Mouse (Mus musculus) forebrain, embryonic 11.5 days (tissue): ENCODE results near the gene Clk2. TPM values are rescaled to one million over a fixed set of nuclear protein-coding genes. Genes with fewer than 3 reads are reported as not detected.

Source experiments
- ATAC-seq: fragments of 200-750 bp; cut with Nextera tagmentation; replicated peaks from 2 replicates; pipeline ENCODE4 v1.8.0; 2017; ENCODE audit warnings: moderate TSS enrichment; ENCODE audit not compliant: low FRiP score
- DNase-seq: peaks from one replicate; pipeline ENCODE4 v3.0.0-alpha.2; 2017; ENCODE audit warnings: low spot score
- H3K27ac ChIP-seq: fragments of 300-500 bp; sonication (generic); 2 replicates; pipeline ENCODE4 v1.5.1; 2014; ENCODE audit warnings: low read depth, low read length
- H3K27me3 ChIP-seq: fragments of 300-500 bp; sonication (generic); 2 replicates; pipeline ENCODE4 v1.6.1; 2014; ENCODE audit warnings: mild to moderate bottlenecking, low read length, mixed read lengths; ENCODE audit not compliant: control insufficient read depth, insufficient read depth
- H3K36me3 ChIP-seq: fragments of 300-500 bp; sonication (generic); 2 replicates; pipeline ENCODE4 v1.6.1; 2014; ENCODE audit warnings: mild to moderate bottlenecking, low read length, moderate library complexity, mixed read lengths; ENCODE audit not compliant: control insufficient read depth, insufficient read depth
- H3K4me1 ChIP-seq: fragments of 300-500 bp; sonication (generic); replicated peaks from 2 replicates; pipeline ENCODE4 v1.6.1; 2014; ENCODE audit warnings: low read length, mixed read lengths; ENCODE audit not compliant: control insufficient read depth, insufficient read depth
- H3K4me2 ChIP-seq: fragments of 300-500 bp; sonication (generic); 2 replicates; pipeline ENCODE4 v1.6.1; 2014; ENCODE audit warnings: low read depth, mild to moderate bottlenecking, low read length, moderate library complexity, mixed read lengths; ENCODE audit not compliant: severe bottlenecking
- H3K4me3 ChIP-seq: fragments of 300-500 bp; sonication (generic); 2 replicates; pipeline ENCODE4 v1.5.1; 2014; ENCODE audit warnings: low read depth, low read length
- H3K9ac ChIP-seq: fragments of 300-500 bp; sonication (generic); 2 replicates; pipeline ENCODE4 v1.6.1; 2014; ENCODE audit warnings: low read length
- H3K9me3 ChIP-seq: fragments of 300-500 bp; sonication (generic); 2 replicates; pipeline ENCODE4 v1.6.1; 2016; ENCODE audit warnings: low read length, mixed read lengths; ENCODE audit not compliant: control insufficient read depth
- WGBS: fragments of 180-500 bp; shearing (Covaris S2); extraction: QIAGEN DNeasy Blood & Tissue Kit; methylation state at CpG from one replicate; pipeline ENCODE4 v1.1.7; 2014; 5-methylcytosine and 5-hydroxymethylcytosine counted together
- polyA plus RNA-seq: library from polyadenylated mRNA; unstranded; fragments of >200 nt; fragmentation: Nextera tagmentation; extraction: Ambion mirVana; gene quantifications from 2 replicates; pipeline ENCODE4 v1.2.1, GENCODE M21; 2014

Clk2 gene
- polyA plus RNA-seq, 1 experiment from 2014 or later, result 34.7 TPM

DNA sequence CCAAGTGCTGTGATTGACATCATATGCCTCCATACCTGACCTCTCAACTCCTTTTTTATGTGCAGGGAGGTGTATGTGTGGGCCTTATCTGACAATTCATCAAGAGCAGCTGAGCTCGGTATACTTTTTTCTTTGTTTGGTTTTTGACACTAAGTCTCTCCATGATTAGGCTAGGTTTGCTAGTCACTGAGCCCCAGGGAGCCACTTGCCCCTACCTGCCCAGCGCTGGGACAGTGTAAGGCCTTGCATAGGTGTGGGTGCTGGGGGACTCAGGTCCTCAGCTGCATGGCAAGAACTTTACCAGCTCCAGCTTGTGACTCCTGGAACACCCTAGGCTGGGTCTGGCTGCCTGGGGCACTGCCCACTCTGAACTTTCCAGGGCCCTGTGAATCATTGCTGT, 42.1 kb downstream of the Clk2 start:
- 90% methylated on average over 2 of the region's 2 CpGs for WGBS
- no peaks in the 10 kb centered on the region for H3K9me3 ChIP-seq
- ATAC-seq (no peak), DNase-seq (peak; percentile 50)
- no peaks in the 10 kb centered on the region; the same call in 1 of the 2 replicates for H3K36me3 ChIP-seq
- H3K4me3 ChIP-seq, result no peak overlapping the region
- H3K27ac ChIP-seq, result no peak overlapping the region
- no peak overlapping the region for H3K4me2 ChIP-seq
- H3K27me3 ChIP-seq, result no peaks in the 10 kb centered on the region
- H3K4me1 ChIP-seq, result peaks cover 4% of the 10 kb centered on the region
- no peak overlapping the region for H3K9ac ChIP-seq

DNA sequence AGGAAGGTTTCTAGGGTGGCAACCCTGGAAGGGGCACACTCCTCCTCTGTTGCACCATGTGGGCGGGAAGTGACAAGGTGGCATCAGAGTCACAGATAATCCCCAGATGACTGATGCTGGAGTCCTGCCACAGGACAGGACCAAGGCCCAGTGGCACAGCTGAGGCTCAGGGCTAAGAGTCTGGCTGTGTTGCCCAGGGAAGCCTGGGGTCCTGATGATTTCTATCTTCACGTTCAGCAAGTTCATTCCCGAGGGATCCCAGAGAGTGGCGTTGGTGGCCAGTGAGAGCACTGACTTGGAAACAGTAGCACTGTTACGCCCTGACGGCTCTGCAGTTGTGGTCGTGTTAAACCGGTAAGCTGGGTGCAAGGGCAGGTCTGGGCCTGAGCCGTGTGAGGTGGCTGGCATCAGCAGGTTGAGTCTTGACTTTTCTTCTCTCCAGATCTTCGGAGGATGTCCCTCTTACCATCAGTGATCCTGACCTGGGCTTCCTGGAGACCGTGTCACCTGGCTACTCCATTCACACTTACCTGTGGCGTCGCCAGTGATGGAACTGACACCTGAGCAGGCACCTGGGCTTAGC, 43.6 kb downstream of the Clk2 start:
- Histone ChIP-seq H3K36me3 (no peaks in the 10 kb centered on the region; the same call in 1 of the 2 replicates), H3K27me3 (no peaks in the 10 kb centered on the region), H3K4me1 (peaks cover 10% of the 10 kb centered on the region), H3K4me3 (no peak overlapping the region), H3K9me3 (no peaks in the 10 kb centered on the region), H3K4me2 (no peak overlapping the region), H3K9ac (no peak overlapping the region), H3K27ac (no peak overlapping the region)
- peak; percentile 44 for DNase-seq
- no peak for ATAC-seq
- 93% methylated on average over 13 of the region's 13 CpGs for WGBS

DNA sequence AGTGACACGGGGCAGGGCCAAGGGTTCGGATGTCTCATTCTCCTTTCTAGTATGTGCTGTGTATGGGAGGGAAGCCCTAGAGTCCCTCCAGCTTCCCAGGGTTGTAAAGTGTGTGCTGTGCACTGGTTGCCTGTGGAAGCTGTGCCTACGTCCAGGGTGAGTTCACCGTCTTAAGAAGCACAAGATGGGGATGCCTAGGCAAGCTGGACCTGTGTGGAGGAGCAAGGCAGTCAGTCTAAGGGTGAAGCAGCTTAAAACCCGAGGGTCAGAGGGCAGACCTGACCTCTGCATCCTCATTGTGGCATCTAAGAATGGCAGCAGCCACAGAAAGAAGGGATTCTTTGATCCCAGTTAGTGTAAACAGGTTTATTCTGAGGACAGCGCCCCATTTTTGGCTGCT, 44.1 kb downstream of the Clk2 start:
- Histone ChIP-seq H3K9ac (no peak overlapping the region), H3K36me3 (no peaks in the 10 kb centered on the region; the same call in 1 of the 2 replicates), H3K9me3 (no peaks in the 10 kb centered on the region), H3K4me2 (no peak overlapping the region), H3K27ac (no peak overlapping the region), H3K4me3 (no peak overlapping the region), H3K27me3 (no peaks in the 10 kb centered on the region), H3K4me1 (0 out of 2 replicates have a peak, but pooled peaks cover 7% of the 10 kb centered on the region)
- WGBS, result 89% methylated on average over 6 of the region's 6 CpGs
- ATAC-seq (no peak), DNase-seq (no peak)

DNA sequence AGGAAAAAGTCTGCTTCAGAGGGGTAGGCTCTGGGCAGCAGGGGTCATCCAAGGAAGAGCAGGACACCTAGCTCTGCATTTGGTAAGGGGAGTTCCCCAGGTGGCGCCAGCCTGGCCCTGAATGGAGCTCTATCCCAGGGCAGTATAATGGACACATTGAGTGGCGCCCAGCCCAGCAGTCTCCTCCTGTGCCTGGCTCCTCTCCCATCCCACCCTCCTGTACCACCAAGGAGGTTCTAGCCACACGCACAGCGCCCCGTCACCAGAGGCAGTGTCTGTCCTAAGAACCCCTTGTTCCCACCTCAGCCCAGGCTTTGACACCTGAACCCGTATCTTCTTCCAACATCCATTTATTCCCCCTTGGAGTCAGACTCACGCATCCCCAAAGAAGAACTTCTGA, 45.1 kb downstream of the Clk2 start:
- Histone ChIP-seq H3K4me2 (no peak overlapping the region), H3K27me3 (no peaks in the 10 kb centered on the region), H3K27ac (no peak overlapping the region), H3K4me3 (no peak overlapping the region), H3K9me3 (no peaks in the 10 kb centered on the region), H3K9ac (no peak overlapping the region), H3K4me1 (peaks cover 8% of the 10 kb centered on the region; the same call in 1 of the 2 replicates), H3K36me3 (no peaks in the 10 kb centered on the region; the same call in 1 of the 2 replicates)
- 92% methylated on average over 7 of the region's 7 CpGs for WGBS
- ATAC-seq (no peak), DNase-seq (peak; percentile 37)

DNA sequence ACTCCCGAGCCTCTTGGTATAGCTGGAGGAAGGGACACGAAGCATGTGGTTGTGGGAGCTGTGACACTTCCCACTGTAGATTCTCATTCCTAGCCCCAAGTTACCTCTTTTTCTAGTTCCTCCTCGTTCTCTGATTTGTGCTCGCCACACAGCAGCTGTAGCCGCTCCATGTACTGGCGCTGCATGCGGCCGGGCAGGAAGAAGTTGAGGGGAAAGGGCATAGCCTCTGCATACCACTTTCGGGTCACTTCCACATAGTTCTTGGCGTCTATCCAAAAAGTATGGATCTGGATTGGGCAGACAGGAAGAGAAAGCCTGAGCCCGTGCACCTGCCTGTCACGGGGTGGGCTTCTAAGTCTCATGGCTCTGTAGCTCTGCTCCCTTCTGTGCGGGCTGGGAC, 45.6 kb downstream of the Clk2 start:
- 88% methylated on average over 13 of the region's 13 CpGs for WGBS
- no peaks in the 10 kb centered on the region; the same call in 1 of the 2 replicates for H3K36me3 ChIP-seq
- H3K4me2 ChIP-seq, result no peak overlapping the region
- H3K27me3 ChIP-seq, result no peaks in the 10 kb centered on the region
- H3K27ac ChIP-seq, result no peak overlapping the region
- no peak overlapping the region for H3K4me3 ChIP-seq
- no peak overlapping the region for H3K9ac ChIP-seq
- no peaks in the 10 kb centered on the region for H3K9me3 ChIP-seq
- peaks cover 10% of the 10 kb centered on the region for H3K4me1 ChIP-seq
- ATAC-seq (no peak), DNase-seq (no peak)

DNA sequence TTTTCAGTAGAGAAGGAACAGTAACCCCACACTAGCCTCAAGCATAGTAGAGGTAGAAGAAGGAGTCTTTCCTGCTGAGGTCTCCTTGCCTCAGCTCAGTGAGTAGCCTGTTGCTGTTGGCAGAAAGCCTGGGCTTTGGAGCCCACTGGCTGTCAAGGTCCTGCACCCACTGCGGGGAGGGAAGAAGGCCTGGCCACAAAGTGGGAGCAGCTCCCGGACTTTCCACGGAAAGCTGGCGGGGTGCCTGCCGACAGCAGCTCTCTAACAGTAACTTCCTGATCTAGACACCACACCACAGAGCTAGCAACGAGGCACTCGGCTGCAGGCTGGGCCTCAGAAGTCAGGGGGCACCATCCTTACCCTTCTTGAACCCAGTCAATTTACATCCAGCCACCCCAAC, 46.1 kb downstream of the Clk2 start:
- Histone ChIP-seq H3K27ac (no peak overlapping the region), H3K9ac (no peak overlapping the region), H3K36me3 (no peaks in the 10 kb centered on the region; the same call in 1 of the 2 replicates), H3K27me3 (no peaks in the 10 kb centered on the region), H3K4me3 (no peak overlapping the region), H3K9me3 (no peaks in the 10 kb centered on the region), H3K4me2 (no peak overlapping the region), H3K4me1 (peaks cover 16% of the 10 kb centered on the region)
- 90% methylated on average over 7 of the region's 7 CpGs for WGBS
- ATAC-seq (no peak), DNase-seq (no peak)

DNA sequence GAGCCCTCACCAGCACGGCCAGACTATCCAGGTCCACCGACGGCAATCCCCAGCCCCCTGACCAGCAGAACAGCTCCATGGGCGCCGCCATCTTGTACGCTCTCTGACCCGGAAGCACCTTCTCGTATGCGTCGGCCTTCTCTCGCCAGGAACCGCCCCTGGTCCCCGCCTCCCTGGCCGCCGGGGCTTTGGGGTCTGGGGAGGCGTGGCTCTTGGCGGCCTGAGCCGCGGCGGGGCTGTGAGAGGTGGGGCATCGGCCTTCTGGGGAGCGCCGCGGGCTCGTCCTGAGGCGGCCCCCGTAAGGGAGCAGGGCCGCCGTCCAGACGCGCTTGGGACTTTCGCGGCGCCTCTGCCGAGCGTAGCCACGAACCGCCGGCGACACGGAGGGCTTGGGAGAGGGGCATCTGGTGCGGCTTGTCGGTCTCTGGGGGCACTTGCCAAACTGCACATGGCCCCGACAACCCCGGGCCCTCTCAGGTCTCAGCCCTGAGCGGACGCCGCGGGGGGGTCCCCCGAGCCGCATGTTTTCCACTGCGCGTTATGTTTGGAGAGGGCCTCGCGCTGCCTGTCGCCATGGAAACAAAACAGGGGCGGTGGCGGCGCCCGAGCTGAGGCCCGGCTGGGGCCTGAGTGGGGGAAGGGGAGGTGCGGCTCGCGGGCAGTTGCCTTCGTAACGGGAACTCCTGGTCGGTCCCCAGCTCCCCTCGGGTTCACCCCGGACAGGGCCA, 49.4 kb downstream of the Clk2 start:
- under 1% methylated on average over 69 of the region's 69 CpGs for WGBS
- Histone ChIP-seq H3K27me3 (no peaks in the 10 kb centered on the region), H3K9ac (peak overlapping the region; percentile 80)

DNA sequence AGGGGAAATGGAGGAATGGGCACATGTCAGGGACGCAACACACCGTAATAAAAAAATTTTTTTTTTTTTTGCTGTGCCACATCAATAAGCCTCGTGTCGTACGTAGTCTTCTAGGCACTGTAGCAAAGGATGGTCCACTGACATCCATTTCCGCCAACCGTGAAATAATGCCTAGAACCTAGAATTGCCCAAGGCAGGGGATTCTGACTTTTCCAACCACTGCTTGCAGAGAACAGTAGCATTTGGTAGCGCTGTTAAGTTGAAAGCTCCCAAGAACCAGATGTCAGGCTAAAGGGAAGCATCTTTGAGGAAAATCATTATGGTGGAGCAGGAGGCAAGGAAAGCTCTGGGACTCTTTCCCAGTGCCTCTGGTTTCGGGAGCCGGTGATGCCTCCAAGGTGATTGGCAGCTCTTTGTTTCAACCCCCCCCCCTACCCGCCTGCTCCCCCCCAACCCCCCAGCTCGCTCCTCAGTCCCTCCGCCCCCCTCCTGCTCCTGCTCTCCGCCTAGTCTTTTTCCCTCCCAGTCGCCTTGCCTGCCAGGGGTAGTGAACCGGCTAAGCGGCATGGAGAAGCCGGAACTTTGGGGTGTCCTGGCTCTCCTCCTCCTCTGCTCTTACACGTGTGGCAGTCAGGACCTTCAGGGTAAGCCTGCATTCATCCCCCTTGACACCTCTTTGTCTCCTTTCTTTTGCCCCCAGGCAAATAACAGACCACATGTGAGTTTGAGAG, 50.3 kb downstream of the Clk2 start, which contains the start of gene Thbs3:
Gene Thbs3 (plus strand): TSS at position 500 of the 731 bp plus-strand sequence.
- H3K27ac ChIP-seq, result peak within 1 kb of the TSS; percentile 99
- ATAC-seq (peak; percentile 18; the same call in 1 of the 2 replicates), DNase-seq (peak; percentile 87)
- no peaks in the 10 kb centered on the region for H3K27me3 ChIP-seq
- WGBS, result under 1% methylated on average over 17 of the region's 19 CpGs
- H3K4me2 ChIP-seq, result peak within 1 kb of the TSS; percentile 87
- H3K9me3 ChIP-seq, result no peaks in the 10 kb centered on the region
- no peaks in the 10 kb centered on the region for H3K36me3 ChIP-seq
- peaks cover 23% of the 10 kb centered on the region for H3K4me1 ChIP-seq
- peak within 1 kb of the TSS; percentile 80 for H3K9ac ChIP-seq
- peak within 1 kb of the TSS; percentile 81 for H3K4me3 ChIP-seq

More for the DNA sequence above, 49.4 kb downstream of the Clk2 start:
- ATAC-seq, result peak; percentile 87
- Histone ChIP-seq H3K4me1 (peaks cover 23% of the 10 kb centered on the region), H3K9me3 (no peaks in the 10 kb centered on the region), H3K36me3 (no peaks in the 10 kb centered on the region; the same call in 1 of the 2 replicates), H3K4me2 (peak overlapping the region; percentile 87), H3K27ac (peak overlapping the region; percentile 99), H3K4me3 (peak overlapping the region; percentile 81)
- peak; percentile 97 for DNase-seq
